Mouse (Mus musculus) mature B cell (primary cell): Measurements from ENCODE around the gene Col15a1.

Experiments
- in situ Hi-C: fragments of 300-500 bp; cut with MboI; formaldehyde crosslinking; loops from 2 replicates; pipeline ENCODE4 v1.14.3; 2019

The Col15a1 gene

DNA sequence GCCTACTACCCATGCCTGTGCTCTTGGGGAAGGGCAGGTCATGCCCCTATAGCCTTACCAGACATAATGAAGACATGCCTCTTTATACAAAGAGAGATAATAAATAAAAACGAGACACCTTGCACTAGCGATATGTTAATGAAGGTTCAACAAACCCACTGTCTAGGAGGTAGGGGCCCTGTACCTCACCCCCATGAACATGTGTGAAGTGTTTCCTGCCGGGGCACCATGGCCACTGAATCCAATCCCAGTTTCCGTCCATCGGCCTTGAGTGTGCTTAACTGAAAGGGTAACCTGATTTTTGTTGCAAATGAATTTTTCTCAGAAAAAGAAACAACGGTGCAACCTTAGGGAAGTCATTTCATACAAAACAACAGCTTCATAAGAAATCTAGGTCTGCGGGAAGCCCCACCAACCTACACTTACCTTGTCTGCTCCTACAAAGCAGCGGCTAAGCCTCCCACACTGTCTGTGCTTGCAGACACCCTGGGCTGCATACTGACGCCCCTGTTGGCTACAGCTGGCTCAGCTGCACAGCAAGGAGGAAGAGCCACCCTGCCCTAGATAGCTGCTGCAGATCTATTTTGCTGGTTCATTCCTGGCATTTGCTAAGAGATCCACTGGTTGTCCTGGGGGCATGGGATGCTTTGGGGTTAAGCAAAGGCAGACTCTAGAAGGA, 64.6 kb downstream of the Col15a1 start:
- in situ Hi-C loops, result no loop called here

DNA sequence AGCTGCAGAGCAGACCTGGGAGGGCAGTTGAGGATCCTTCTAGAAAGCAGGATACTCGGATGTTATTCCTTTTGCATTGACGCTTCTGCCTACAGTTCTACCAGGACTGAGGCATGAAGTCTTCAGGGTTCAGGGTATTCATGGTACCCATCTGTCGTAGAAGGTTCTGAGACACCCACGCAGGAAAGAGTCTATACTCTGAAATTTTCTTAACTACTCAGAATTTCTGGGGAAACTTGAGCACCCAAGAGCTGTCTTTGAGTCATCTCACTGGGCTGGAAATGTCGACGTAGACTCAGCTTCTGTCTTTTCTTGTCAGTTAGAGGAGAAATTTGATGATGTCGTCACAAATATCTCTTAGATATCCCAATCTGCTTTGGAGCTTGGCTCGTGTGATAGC, 65.8 kb downstream of the Col15a1 start:
- in situ Hi-C loops, result no loop called here

DNA sequence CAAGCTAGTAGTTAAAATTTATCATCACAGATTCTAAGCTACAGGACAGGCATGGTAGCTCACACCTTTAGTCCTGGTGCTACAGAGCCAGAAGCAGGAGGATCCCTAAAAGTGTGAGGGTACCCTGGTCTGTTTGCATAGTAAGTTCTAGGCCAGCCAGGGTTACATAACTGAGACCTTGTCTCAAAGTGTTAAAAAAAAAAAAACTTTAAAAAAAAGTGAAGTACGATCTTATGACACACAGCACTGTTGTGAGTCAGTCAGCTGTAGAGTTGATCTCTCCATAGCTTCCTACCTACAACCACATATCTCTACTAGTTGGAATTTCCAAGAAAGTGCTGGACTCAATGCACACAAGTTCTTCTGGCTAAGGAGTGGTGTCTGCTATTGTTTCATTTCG, 67.0 kb downstream of the Col15a1 start:
- in situ Hi-C loops, result no loop called here

DNA sequence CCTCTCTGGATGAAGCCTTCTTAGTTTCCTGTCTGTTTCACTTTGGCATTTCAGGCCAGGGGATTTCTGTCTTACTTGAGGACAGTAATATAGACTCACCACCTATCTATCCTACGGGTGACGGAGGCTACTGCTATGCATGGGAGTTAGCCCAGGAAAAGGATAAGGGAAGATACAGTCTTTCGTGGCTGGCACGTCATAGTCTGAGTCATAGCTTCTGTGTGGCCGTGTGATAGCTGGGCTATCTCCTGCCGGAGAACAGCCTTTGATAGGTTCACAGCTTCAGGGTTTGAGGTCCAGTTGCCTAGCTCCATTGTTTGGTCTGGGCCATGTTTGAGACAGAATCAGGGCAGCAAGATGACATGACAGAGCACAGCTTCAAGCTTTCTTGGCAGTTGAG, 70.4 kb downstream of the Col15a1 start:
- in situ Hi-C loops, result no loop called here

DNA sequence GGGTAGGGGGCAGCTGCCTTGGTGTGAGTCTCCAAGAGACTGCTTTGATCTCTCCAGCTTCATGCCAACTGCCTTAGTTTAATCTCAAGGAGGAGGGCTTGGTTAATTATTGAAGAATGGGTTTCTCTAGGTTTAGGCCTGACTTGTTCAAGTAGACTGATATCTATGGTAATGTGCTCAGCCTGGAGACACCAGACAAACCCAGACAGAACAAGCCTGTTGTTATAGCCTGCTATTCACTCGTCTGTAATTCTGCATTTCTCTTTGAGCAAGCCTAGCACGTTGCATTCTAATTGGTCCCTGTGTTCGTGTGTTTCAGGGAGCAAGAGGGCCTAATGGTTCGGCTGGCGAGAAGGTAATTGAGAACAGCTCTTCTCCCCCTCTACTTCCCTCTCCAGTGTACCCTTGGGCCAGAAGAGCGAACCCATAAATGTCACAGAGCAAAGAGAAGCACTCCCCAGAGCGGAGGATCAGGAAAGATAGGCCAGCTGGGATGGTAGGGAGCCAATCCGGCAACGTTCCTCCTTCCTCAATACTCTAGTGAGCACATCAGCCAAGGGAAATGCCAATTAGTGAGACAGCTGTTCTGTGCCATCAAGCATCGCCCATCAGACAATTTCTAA, 71.2 kb downstream of the Col15a1 start:
- in situ Hi-C loops, result no loop called here

DNA sequence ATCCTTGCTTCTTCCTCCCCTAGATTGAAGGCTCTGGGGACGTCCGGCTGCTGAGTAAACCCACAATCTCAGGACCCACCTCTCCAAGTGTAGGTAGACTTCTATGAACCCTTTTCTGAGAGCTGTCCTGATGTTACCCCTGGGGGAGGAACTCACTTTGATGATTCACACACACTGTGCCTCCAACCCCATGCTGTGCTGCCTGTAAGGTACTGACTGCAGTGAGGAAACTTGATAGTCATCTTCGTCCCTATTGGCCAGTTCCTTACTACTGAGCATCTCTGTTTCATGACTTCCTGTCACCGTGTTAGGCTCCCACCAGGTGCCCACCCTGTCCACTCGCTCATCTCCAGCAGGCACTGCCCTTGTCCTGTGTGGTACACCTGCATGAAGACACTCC, 72.2 kb downstream of the Col15a1 start:
- in situ Hi-C loops, result no loop called here

DNA sequence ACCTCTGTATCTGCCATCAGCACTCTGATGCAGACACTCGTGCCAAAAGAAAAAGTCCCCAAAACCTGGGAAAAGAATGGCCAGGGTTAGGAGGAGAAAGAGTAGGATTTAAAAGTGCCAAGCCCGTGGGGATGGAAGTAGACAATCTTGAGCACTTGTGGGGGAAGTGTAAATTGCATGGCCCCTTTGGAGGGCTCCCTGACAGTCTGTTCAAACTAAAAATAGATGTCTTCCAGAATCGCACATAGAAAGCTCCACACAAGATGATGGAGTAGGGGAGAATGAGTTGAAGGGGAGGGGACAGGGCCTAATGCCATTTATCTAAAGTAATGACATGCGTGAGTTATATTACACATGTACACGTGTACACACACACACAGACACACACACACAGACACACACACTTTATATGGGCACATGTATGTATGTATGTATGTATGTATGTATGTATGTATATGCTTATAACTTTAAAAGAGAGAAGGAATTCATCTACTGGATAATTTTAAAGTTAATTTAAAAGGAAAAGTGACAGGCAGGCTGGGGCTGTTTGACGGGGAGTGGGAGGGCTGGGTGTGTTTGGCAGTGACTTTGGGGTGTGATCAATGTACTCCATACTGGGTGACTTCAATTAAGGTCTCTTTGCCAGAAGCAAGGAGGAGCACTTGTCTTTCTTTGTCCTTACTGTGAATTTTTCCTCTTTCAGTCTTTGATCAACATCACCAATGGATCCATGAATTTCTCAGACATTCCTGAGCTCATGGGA, 74.1 kb downstream of the Col15a1 start:
- in situ Hi-C loops, result no loop called here

DNA sequence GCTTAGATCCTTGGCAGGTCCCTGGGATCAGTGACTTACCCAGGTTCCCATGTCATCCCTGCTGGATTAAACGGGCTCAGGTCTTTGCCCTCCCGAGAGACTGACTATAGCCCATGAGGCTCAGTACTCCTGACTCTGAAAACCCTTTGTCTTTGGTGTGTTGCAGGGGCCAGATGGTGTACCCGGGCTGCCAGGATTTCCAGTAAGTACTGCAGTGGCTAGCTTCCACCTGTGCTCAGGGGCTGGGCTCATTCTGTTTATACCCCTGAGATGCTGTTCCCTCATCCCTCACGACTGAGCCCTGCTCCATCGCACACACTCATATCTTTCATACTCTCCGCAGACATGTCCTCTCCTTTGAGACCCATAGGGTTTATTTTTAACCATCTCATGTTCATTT, 76.3 kb downstream of the Col15a1 start:
- in situ Hi-C loops, result no loop called here

DNA sequence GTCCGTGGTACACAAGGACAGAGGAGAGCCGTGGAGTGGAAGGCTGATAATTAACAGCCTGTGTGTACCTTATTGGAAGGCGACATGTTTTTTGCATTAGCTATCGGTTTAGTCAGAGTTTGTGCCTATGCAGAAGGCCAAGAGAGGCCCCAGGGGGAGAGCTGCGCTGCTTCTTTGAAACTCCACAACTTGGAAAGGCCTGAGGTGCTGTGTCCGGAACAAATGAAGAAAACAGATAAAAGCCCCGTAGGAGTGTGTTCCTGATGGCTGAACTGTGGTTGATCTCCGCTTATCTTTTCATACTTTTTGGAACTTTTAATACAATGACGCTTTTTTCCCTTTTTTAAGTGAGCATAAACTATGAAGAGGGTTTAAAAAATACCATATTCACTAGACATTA, 76.9 kb downstream of the Col15a1 start:
- in situ Hi-C loops, result no loop called here

DNA sequence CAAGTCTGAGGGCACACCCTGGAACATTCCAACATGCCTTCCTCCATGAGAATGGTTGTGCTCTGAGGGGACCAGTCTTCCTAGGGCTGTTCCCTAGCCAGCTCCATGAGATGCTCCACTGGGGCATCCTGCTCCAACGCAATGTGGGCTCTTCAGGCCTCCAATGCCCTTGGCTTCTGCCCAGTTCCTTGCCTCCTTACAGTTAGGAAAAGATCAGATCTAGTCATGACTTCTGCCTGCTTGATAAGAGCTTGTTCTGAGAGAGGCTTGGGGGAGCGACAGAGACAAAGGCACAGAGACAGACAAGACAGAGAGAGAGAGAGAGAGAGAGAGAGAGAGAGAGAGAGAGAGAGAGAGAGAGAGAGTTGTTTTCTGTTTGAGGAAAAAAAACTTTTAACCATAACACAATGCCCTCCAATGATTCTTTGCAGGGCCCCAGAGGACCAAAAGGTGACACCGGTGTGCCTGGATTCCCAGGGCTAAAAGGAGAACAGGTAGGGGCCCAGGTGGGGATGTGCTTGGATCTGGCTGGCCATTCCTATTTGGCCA, 78.7 kb downstream of the Col15a1 start:
- in situ Hi-C loops, result no loop called here

DNA sequence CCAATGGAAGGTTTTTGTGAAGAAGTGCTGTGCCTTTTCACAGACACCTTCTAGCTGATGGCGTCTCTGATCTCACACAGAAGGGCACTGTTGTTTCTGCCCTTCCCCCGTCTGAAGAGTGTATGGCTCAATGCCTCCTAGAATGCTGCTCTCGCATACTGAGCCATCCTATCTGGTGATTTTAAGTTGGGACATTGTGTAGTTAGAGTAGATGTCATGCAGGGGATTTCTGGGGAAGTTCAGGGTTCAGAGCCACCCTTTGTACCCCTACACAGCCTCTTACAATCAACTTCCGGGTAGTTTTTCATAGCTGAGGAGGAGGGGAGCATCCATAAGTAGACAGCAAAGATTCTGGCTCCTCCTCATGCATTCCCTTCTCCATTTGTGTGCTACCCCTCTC, 79.5 kb downstream of the Col15a1 start:
- in situ Hi-C loops, result no loop called here

DNA sequence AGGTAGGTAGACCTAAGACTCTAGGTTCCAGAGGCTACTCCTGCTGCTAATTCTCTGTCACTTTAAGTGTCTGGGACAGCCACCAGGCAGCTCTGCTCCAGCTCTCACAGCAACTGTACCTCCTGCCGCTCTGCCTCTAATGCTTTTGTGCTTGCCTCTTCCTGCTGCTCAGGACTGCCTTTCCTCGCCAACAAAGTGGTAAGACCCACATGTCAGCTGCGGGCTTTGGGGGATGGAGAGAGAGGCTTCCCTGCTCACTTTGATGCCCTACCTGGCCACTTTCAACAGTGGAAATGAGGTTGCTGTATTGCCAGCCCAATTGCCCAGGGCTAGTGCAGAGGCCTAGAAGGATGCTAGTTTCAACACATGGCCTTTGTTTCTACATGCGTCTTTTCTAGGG, 80.3 kb downstream of the Col15a1 start:
- in situ Hi-C loops, result no loop called here

DNA sequence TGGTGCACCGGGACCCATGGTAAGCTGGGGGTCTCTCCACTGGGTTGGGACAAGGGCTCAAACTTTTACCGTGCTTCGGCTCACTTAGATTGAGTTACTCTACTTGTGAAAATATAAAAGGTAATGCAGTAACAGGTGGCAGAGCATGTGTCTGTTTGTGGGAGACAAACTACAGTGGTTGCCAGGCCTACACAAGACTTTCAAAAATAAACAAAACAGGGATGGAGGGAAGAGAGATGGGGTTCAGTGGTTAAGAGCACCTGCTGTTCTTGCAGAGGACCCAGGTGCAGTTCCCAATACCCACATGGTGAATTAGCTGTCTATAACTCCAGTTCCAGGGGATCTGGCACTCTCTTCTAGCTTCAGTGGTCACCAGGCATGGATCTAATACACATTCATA, 81.6 kb downstream of the Col15a1 start:
- in situ Hi-C loops, result no loop called here

DNA sequence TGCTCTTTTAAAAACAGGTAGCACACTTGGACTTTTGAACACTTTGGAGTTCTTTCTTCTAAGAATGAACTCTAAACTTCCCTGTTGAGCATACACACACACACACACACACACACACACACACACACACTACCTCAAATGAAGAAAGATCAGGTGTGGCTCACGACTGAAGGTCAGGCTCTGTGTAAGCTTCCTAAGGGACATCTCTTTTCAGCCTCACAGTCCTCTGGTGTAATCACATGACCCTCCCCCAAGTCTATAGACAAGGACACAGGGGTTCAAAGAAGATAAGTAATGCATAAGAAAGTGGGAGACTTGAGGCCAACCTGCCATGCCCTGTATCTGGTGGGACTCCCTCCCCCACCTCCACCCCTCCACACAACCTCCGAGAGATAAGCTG, 82.5 kb downstream of the Col15a1 start:
- in situ Hi-C loops, result no loop called here

DNA sequence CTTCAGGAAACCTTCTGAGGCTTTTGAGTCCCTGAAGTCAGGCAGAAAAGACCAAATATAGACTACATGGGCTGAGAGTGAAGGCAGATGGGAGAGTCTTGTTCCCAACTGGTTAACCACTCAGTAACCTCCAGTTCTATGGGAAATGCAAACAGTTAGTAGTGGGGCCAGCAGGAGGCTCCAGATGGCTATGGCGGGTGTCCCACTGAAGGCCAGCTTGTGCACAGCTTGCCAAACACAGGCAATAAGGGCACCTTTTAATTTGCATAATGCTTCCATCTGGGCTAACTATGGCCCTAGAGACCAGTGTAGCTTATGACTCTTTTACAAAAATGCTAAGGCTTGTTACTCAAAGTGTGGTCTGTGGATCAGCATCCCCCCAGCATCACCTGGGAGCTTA, 83.1 kb downstream of the Col15a1 start:
- in situ Hi-C loops, result no loop called here

DNA sequence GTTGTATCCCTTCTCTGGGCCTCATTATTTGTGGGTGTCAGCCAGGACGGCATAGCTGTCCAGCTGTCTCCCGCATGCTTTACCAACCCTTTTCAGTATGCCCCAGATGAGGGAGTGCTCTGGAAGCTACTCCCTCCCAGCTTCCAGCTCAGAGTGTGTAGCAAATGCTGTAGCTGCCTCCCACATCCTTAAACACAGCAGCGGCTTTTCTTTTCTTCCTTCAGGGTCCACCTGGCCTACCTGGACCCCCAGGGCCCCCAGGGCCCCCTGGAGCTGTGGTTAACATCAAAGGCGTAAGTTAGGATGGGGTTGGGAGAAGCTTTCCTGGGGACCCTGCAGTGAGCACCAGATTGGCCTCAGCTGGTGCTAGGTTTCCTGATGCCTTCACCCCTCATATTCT, 85.0 kb downstream of the Col15a1 start:
- in situ Hi-C loops, result no loop called here

DNA sequence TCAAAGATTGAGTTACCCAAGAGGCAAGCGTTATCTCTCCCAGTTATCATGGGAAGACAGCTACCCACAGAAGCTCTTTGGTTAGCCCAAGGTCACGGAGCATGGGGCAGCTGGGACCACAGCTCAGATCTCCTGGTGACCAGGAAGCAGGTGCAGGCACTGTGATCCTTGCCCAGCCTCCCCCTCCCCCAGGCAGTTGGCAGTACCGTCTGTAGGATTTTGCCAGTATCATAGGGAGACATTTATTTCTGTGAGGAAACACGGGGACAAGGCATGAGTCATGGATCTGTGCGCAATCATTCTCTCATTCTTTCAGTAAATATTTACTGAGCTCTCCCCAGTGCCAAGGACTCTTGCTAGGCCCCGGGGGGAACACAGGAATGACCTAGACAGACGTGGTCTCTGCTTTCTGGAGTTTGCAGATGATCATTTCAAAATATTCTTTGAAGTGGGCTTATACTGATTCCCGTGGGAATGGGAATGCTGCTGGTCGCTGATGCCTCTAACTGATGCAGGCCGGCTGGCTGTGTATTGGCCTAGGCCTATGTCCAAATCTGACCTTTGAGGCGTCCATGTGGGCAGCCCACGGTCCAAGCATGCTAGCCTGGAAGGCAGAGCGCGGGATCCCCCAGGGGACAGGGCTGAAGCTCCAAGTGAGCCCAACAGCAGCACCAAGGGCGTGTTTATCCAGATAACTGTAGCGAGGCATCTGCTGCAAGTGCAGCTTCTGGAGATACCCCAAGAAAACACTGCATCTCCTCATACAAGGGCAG, 86.0 kb downstream of the Col15a1 start:
- in situ Hi-C loops, result no loop called here

DNA sequence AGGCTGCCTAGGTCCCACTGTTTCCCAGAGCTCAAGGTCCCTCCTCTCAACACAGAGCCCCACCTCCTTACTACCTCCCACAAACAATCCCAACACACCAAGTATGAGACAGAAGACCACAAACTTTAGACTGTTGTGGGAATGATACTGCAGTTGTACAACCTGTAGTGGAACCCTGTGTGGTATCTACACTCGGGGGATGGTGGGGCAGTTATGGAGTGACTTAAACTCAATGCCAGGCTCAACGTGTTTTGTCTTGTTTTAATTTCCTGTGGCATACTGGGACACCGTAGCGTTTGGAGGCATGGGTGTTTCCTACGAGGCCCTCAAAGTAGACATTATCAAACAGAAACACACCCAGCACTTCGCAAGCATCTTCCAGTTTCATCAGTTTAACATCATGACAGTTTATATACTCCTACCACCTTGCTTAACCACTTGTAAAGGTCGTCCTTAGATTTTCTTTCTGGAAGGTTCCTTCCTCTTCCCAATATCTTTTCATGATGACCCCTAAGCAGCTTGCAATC, 86.6 kb downstream of the Col15a1 start:
- in situ Hi-C loops, result no loop called here

DNA sequence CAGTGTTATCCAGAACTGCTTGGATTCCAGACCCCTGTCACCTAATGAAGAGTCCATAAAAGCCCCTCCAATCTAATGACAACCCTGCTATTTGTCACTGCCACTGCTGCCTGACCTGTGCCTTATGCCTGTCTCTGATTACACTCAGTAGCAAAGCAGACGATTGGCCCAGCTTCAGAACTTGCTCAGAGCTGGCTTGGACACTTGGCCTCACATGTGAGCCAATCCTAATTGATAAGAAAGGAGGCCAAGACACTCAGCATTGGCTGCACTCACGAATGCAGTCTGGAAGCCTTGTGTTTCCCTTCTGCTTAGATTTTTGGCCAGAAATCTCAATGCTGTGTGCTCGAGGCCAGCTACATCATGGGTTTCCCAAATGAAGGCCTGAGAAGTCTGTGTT, 87.6 kb downstream of the Col15a1 start:
- in situ Hi-C loops, result no loop called here

DNA sequence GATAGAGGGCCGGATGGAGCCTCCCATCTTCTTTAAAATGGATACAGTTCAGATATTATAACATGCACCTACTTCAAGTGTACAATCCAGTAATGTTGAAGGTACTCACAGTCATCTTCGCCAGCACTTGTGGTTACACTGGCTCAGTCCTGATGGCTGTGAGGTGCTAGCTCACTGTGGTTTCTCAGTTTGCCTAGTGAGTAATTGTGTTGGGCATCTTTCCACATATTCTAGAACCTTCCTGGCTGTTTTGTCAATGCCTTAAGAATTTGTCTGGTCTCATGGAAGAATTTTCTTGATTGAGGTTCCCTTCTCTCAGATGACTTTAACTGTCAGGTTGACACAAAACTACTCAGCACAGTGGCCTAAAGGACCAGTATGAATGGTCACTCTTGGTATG, 92.7 kb downstream of the Col15a1 start:
- in situ Hi-C loops, result no loop called here

DNA sequence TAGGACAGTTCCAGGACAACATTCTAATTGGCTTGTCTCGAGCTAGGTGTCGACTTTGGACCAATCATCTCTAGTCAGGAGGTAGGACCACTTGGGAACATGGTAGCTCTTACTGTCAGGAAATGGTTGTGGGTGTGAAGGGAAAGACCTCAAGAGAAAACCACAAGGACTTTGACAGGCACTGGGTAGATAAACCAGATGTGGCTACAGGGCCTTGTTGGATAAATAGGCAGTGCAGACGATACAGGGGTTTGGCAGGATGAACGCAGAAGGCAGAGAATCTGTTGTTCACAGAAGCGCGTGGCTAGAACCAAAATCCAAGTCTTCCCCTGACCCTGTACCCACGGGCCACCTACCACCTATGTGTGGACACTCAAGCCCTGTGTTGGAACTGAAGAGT, 94.6 kb downstream of the Col15a1 start:
- in situ Hi-C loops, result no loop called here
